Mouse (Mus musculus): ENCODE data around the gene Actr1a. TPM values are rescaled to one million over a fixed set of nuclear protein-coding genes. Genes with fewer than 3 reads are reported as not detected.

The Actr1a gene
- polyA plus RNA-seq, 1 experiment from 2014 or later, result 185 TPM

MicroRNAs encoded within 50 kb of the gene (microRNA counts, 519-probe panel; counts per million panel counts)
- microRNA mmu-miR-146b, result 341 counts per million, percentile 65 among the panel's probes with 10 or more counts

Small RNA genes within 50 kb of the gene (microRNA-seq; reads per million reads assigned to microRNA genes)
- 1.8 reads per million for gene Mir146b

Other genes with a start within 250 kb of the Actr1a start
- gene Pitx3, start 247.4 kb downstream of the Actr1a start, polyA plus RNA-seq (2016; fragmentation: Nextera tagmentation; extraction: Ambion mirVana), result 0.18 and 0.25 TPM in 2 replicates
- 36.9 and 41.8 TPM in 2 replicates for gene Gbf1, start 243.2 kb downstream of the Actr1a start, polyA plus RNA-seq (2016; fragmentation: Nextera tagmentation; extraction: Ambion mirVana)
- gene Nfkb2, start 91.4 kb downstream of the Actr1a start, polyA plus RNA-seq (2016; fragmentation: Nextera tagmentation; extraction: Ambion mirVana), result 3.8 and 3.9 TPM in 2 replicates
- gene Psd, start 68.6 kb downstream of the Actr1a start, polyA plus RNA-seq (2016; fragmentation: Nextera tagmentation; extraction: Ambion mirVana), result 2.8 and 2.9 TPM in 2 replicates
- gene Fbxl15, start 67.6 kb downstream of the Actr1a start, polyA plus RNA-seq (2016; fragmentation: Nextera tagmentation; extraction: Ambion mirVana), result 17.9 and 18.0 TPM in 2 replicates
- gene Cuedc2, start 57.0 kb downstream of the Actr1a start, polyA plus RNA-seq (2016; fragmentation: Nextera tagmentation; extraction: Ambion mirVana), result 206 and 224 TPM in 2 replicates
- 12.5 and 13.3 TPM in 2 replicates for gene Mfsd13a, start 54.6 kb downstream of the Actr1a start, polyA plus RNA-seq (2016; fragmentation: Nextera tagmentation; extraction: Ambion mirVana)
- gene 2310034G01Rik, start 45.4 kb downstream of the Actr1a start, polyA plus RNA-seq (2016; fragmentation: Nextera tagmentation; extraction: Ambion mirVana), result 1.0 and 1.1 TPM in 2 replicates
- gene Sufu, start 1.1 kb upstream of the Actr1a start, polyA plus RNA-seq (2016; fragmentation: Nextera tagmentation; extraction: Ambion mirVana), result 47.5 and 50.8 TPM in 2 replicates
- 16.6 and 19.3 TPM in 2 replicates for gene Trim8, start 106.0 kb upstream of the Actr1a start, polyA plus RNA-seq (2016; fragmentation: Nextera tagmentation; extraction: Ambion mirVana)
- 196 and 201 TPM in 2 replicates for gene Arl3, start 177.4 kb upstream of the Actr1a start, polyA plus RNA-seq (2016; fragmentation: Nextera tagmentation; extraction: Ambion mirVana)
- 16.6 and 17.9 TPM in 2 replicates for gene Sfxn2, start 177.6 kb upstream of the Actr1a start, polyA plus RNA-seq (2016; fragmentation: Nextera tagmentation; extraction: Ambion mirVana)
- 38.4 and 43.4 TPM in 2 replicates for gene Wbp1l, start 203.3 kb upstream of the Actr1a start, polyA plus RNA-seq (2016; fragmentation: Nextera tagmentation; extraction: Ambion mirVana)